Mouse (Mus musculus) neutrophil, adult 5-6 weeks (primary cell): ENCODE measurements around the gene Rpl36a. TPM values are rescaled to one million over a fixed set of nuclear protein-coding genes. Genes with fewer than 3 reads are reported as not detected.

ENCODE experiments used
- total RNA-seq: library from RNA; stranded (forward); fragments of 200-1000 nt; gene quantifications from 2 replicates; pipeline ENCODE4 v1.2.3, GENCODE M21; 2017

Gene Rpl36a
- total RNA-seq, 1 experiment from 2014 or later, result 857 TPM

Other genes with a start within 250 kb of the Rpl36a start
- gene Drp2, start 181.1 kb upstream of the Rpl36a start, total RNA-seq, result not detected in 2 replicates
- not detected in 2 replicates for gene Taf7l, start 109.2 kb upstream of the Rpl36a start, total RNA-seq
- gene Timm8a1, start 43.8 kb upstream of the Rpl36a start, total RNA-seq, result 15.0 and 17.5 TPM in 2 replicates
- gene Btk, start 2.1 kb upstream of the Rpl36a start, total RNA-seq, result 112 and 115 TPM in 2 replicates
- 11.0 and 15.0 TPM in 2 replicates for gene Gla, start 15.5 kb downstream of the Rpl36a start, total RNA-seq
- gene Hnrnph2, start 15.5 kb downstream of the Rpl36a start, total RNA-seq, result 201 and 219 TPM in 2 replicates
- gene Armcx4, start 100.9 kb downstream of the Rpl36a start, total RNA-seq, result 0.25 and 0.35 TPM in 2 replicates
- 0.47 and 3.1 TPM in 2 replicates for gene Armcx1, start 132.3 kb downstream of the Rpl36a start, total RNA-seq
- gene Armcx6, start 165.8 kb downstream of the Rpl36a start, total RNA-seq, result 0.23 TPM in 1 of 2 replicates, not detected in the other
- gene Armcx3, start 170.9 kb downstream of the Rpl36a start, total RNA-seq, result 6.1 and 8.8 TPM in 2 replicates
- 5.7 and 7.2 TPM in 2 replicates for gene Armcx2, start 223.6 kb downstream of the Rpl36a start, total RNA-seq